Mouse (Mus musculus): ENCODE measurements around the gene Ifnlr1.

DNA sequence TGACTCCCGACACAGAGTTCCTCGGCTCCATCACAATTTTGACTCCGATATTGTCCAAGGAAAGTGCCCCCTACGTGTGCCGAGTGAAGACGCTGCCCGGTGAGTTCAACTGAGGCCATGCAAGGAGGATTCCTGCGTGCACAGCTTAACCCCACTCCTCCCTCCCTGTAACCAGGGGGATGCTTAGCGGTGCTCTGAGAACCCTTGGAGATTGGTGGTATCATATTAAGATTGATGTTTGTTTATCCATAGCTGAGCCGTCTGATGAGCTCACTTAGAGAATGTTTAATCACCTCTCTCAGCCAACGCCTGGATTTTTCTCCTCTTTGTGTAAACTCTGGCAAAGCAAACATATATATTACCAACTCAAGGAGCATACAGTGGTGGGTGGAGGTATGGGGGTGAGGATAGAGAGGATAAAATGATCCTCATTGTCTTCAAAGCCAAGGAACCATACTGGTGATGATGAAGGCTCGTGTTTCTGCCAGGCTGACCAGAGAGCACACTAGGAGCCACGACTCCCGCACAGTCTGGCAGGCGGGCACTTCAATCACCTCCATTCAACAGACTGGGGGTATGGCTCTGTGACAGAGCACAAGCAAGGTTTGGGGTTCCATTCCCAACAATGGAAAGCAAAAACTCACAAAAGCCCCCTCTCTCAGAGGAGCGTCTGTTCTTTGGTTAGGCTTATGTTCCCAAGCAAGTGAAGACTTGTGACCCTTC is 58.8 kb downstream of the Ifnlr1 start:
- TF ChIP-seq CTCF (conservative IDR thresholded peaks at IDR 0.05; ENCODE audit: insufficient read depth, insufficient read length, low read depth, low read length) (no peak), POLR2A (IDR thresholded peaks at IDR 0.05; ENCODE audit: low read depth, low read length) (no peak)
